Mouse (Mus musculus) thymus, adult 2 months (tissue): ENCODE measurements around the gene Trio. TPM values are rescaled to one million over a fixed set of nuclear protein-coding genes. Genes with fewer than 3 reads are reported as not detected.

Source experiments
- DNase-seq: peaks from one replicate; pipeline ENCODE4 v3.0.0; 2021
- H3K27ac ChIP-seq: fragments of 200-500 bp; 2 replicates; pipeline ENCODE4 v1.5.1; 2012; ENCODE audit warnings: low read length, control low read depth; ENCODE audit not compliant: control insufficient read depth, insufficient read depth
- H3K27me3 ChIP-seq: fragments of 200-500 bp; 2 replicates; pipeline ENCODE4 v1.6.1; 2012; ENCODE audit warnings: mild to moderate bottlenecking, low read length, moderate library complexity, mixed read lengths; ENCODE audit not compliant: control insufficient read depth, insufficient read depth
- H3K36me3 ChIP-seq: fragments of 200-500 bp; 2 replicates; pipeline ENCODE4 v1.6.1; 2012; ENCODE audit warnings: mild to moderate bottlenecking, low read length, moderate library complexity; ENCODE audit not compliant: control insufficient read depth, insufficient read depth
- H3K4me1 ChIP-seq: fragments of 200-500 bp; replicated peaks from 2 replicates; pipeline ENCODE4 v1.6.1; 2012; ENCODE audit warnings: low read length; ENCODE audit not compliant: control insufficient read depth, insufficient read depth
- H3K4me3 ChIP-seq: fragments of 200-500 bp; 2 replicates; pipeline ENCODE4 v1.5.1; 2012; ENCODE audit warnings: mild to moderate bottlenecking, low read length, control low read depth, moderate library complexity; ENCODE audit not compliant: control insufficient read depth, insufficient read depth
- CTCF ChIP-seq: fragments of 200-500 bp; IDR thresholded peaks from 2 replicates; pipeline ENCODE4 v1.5.1; 2012; ENCODE audit warnings: mild to moderate bottlenecking, control low read depth, low read length, moderate library complexity, borderline replicate concordance; ENCODE audit not compliant: control insufficient read depth, poor library complexity, insufficient read depth; ENCODE audit errors: extremely low read depth
- POLR2A ChIP-seq: fragments of 200-500 bp; IDR thresholded peaks from 2 replicates; pipeline ENCODE4 v1.6.1; 2012; ENCODE audit warnings: mild to moderate bottlenecking, low read length, control low read depth, moderate library complexity; ENCODE audit not compliant: control insufficient read depth, poor library complexity, insufficient read depth; ENCODE audit errors: extremely low read depth
- WGBS: fragments of 180-500 bp; shearing (Covaris S2); methylation state at CpG from one replicate; pipeline ENCODE4 v1.1.7; 2018; 5-methylcytosine and 5-hydroxymethylcytosine counted together
- polyA plus RNA-seq: library from polyadenylated mRNA; depleted of rRNA; stranded (reverse); fragments of >200 nt; gene quantifications from 2 replicates; pipeline ENCODE4 v1.2.3, GENCODE M21; 2012; rRNA removed

The Trio gene
- polyA plus RNA-seq, 1 experiment = 24.9 TPM

GRCm38 (mm10) chr15:27683206-27683605 lies 342.4 kb downstream of the Trio start:
- 94% methylated on average over 1 of the region's 1 CpGs for WGBS
- no peak overlapping the region for H3K27ac ChIP-seq
- H3K4me3 ChIP-seq = no peak overlapping the region
- H3K4me1 ChIP-seq = peaks cover 19% of the 10 kb centered on the region
- TF ChIP-seq POLR2A = no peak
- no peak for TF ChIP-seq CTCF
- H3K36me3 ChIP-seq = no peaks in the 10 kb centered on the region
- DNase-seq = no peak
- H3K27me3 ChIP-seq = no peaks in the 10 kb centered on the region

- TF ChIP-seq POLR2A = no peak
- TF ChIP-seq CTCF = no peak
- Histone ChIP-seq H3K4me3 (no peak overlapping the region), H3K4me1 (peaks cover 22% of the 10 kb centered on the region), H3K27me3 (no peaks in the 10 kb centered on the region), H3K27ac (no peak overlapping the region), H3K36me3 (no peaks in the 10 kb centered on the region)
- WGBS = 84% methylated on average over 9 of the region's 9 CpGs
- no peak for DNase-seq
Observed at GRCm38 (mm10) chr15:27682619-27683018, 343.0 kb downstream of the Trio start.

DNA sequence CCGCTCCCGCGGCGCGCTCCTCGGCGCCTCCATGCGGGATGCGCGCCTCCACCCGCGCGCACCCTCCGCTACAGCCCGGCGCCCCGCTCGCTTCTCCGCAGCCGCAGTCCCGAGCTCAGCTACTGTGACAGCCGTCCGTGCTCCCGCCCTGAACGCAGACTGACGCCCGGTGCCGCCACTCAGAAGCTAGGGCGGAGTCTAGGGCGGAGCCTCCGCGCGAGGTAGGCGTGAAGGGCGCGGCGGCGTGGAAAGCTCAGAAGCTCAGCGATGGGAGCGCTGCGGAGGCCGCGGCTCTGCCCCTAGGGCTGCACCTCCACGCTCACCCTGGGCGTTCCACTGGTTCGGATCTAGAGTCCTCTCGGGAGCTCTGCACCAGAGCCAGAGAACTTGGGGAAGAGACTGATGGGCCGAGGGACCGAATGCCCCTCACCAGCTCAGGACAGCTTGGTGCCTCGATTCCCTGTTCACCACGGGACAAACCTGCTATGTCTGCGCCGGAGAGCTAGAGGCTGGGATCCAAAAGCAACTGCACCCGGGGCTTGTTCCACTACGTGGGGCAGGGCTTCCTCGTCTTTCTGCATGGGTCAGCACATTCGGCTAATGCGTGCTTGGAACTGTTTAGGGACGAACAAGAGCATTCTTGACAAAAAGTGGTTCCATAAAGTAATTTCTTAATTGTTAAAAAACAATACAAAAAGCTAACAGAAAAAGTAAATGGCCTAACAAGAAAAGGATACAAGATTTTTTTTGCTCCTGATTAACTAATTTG lies 344.0 kb downstream of the Trio start, which contains the start of gene Otulinl:
Otulinl (minus strand) TSS at position 161 of the 769 bp plus-strand sequence.
- Histone ChIP-seq H3K27ac (peak within 1 kb of the TSS; percentile 36), H3K36me3 (no peaks in the 10 kb centered on the region), H3K4me1 (peaks cover 22% of the 10 kb centered on the region), H3K27me3 (no peaks in the 10 kb centered on the region), H3K4me3 (peak within 1 kb of the TSS; percentile 74)
- DNase-seq = peak; percentile 99
- WGBS = 2% methylated on average over 59 of the region's 59 CpGs
- no peak for TF ChIP-seq CTCF
- TF ChIP-seq POLR2A = peak; percentile 95

DNA sequence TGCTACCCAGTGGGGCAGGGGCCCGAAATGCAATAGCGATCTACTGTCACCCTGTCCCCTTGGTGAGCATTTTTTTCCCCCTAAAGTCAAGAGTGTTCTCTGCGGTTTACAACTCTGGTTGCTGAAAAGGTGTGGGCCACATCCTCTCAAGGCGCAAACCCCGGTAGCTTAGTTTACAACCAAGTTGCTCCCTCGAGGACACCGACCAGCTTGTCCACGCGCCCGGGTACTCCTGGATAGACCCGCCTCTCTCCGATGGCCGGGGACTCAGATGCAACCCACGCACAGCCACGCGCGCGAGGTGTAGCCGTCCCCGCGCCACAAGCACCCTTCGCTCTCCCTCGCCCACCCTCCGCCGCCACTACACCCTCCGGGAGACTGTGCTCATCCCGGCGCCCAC lies 344.7 kb downstream of the Trio start:
- Histone ChIP-seq H3K4me3 (peak overlapping the region; percentile 74), H3K27ac (peak overlapping the region; percentile 36), H3K27me3 (no peaks in the 10 kb centered on the region), H3K4me1 (peaks cover 27% of the 10 kb centered on the region), H3K36me3 (no peaks in the 10 kb centered on the region)
- TF ChIP-seq POLR2A (no peak), CTCF (no peak)
- DNase-seq = peak; percentile 59
- WGBS = under 1% methylated on average over 28 of the region's 28 CpGs

Other genes starting within 250 kb of the Trio start
- gene Dnah5, start 177.9 kb upstream of the Trio start, polyA plus RNA-seq = 0.06 and 0.07 TPM in 2 replicates